Mouse (Mus musculus): ENCODE data around the gene Lctl.

DNA sequence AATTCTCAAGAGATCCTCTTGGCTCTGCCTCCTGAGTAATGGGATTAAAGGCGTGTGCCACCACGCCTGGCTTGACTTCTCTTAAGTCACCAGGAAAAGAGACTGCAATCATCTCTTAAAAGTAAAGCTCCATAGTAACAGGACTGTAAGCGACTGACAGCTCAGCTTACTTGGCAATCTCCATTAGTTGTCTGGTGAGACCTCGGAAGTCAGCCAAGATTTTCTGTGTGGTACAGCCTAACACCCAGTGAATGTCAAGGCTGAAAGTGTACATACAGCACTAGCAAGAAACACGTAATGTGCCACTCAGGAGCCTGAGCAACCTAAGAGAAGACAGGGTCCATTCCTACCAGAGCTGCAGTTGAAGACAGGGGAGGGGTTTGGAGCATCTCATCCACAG lies 43.5 kb downstream of the Lctl start:
- TF ChIP-seq EP300 (IDR thresholded peaks at IDR 0.05; ENCODE audit: low read length) = no peak
- TF ChIP-seq CTCF (conservative IDR thresholded peaks at IDR 0.05 in 1 of 2, IDR thresholded peaks at IDR 0.05 in 1 of 2; ENCODE audit: low read depth in 2 of 2, low read length in 2 of 2) = no peak
- no peak for TF ChIP-seq E2F4 (IDR thresholded peaks at IDR 0.05; ENCODE audit: insufficient replicate concordance, low read depth, low read length)
